8 mouse cellular contexts compared by ENCODE assay signal in genomic region chr9:32543040-32543581, GRCm38 (mm10). TPM values are rescaled to one million over a fixed set of nuclear protein-coding genes. Genes with fewer than 3 reads are reported as not detected.
DNase-seq lines count a peak whose midpoint lies in the region; ATAC-seq and TF ChIP-seq lines count a peak whose summit lies in the region.

No protein-coding gene starts in this region.

- TF ChIP-seq CTCF in midbrain, postnatal 0 days (IDR thresholded peaks at IDR 0.05): no peak

- peak overlapping the region; percentile 85 for H3K27ac ChIP-seq in kidney, embryonic 14.5 days (ENCODE audit: low read depth, low read length)
- H3K27ac ChIP-seq in forebrain, embryonic 10.5 days: peak overlapping the region; percentile 87
- peak overlapping the region; percentile 90 for H3K27ac ChIP-seq in kidney, embryonic 15.5 days
- no peak overlapping the region for H3K27ac ChIP-seq in midbrain, postnatal 0 days (ENCODE audit: low read depth, low read length)

- peak overlapping the region; percentile 73 for H3K4me3 ChIP-seq in kidney, embryonic 14.5 days (ENCODE audit: low read length)
- peak overlapping the region; percentile 72 for H3K4me3 ChIP-seq in forebrain, embryonic 10.5 days
- peak overlapping the region; percentile 74 for H3K4me3 ChIP-seq in kidney, embryonic 15.5 days (replicated peaks)
- H3K4me3 ChIP-seq in midbrain, postnatal 0 days (ENCODE audit: low read depth, low read length): peak overlapping the region; percentile 29; the same call in 1 of the 2 replicates

- peak overlapping the region; percentile 53; the same call in 1 of the 2 replicates for H3K9ac ChIP-seq in kidney, embryonic 14.5 days (ENCODE audit: low read depth, low read length)
- peak overlapping the region; percentile 53 for H3K9ac ChIP-seq in kidney, embryonic 15.5 days
- H3K9ac ChIP-seq in midbrain, postnatal 0 days (replicated peaks; ENCODE audit: low read length, poor library complexity, severe bottlenecking): no peak overlapping the region

- WGBS in kidney, embryonic 14.5 days: under 1% methylated on average over 18 of the region's 18 CpGs
- under 1% methylated on average over 18 of the region's 18 CpGs for WGBS in forebrain, embryonic 10.5 days
- under 1% methylated on average over 18 of the region's 18 CpGs for WGBS in kidney, embryonic 15.5 days
- under 1% methylated on average over 18 of the region's 18 CpGs for whole genome bisulfite sequencing in midbrain, postnatal 0 days

- H3K27me3 ChIP-seq in kidney, embryonic 14.5 days (ENCODE audit: control insufficient read depth, insufficient read depth, low read length): peaks cover 11% of the 10 kb centered on the region; the same call in 1 of the 2 replicates
- H3K27me3 ChIP-seq in forebrain, embryonic 10.5 days (ENCODE audit: poor library complexity, severe bottlenecking): peaks cover 100% of the 10 kb centered on the region
- H3K27me3 ChIP-seq in kidney, embryonic 15.5 days: peaks cover 64% of the 10 kb centered on the region
- peaks cover 66% of the 10 kb centered on the region for H3K27me3 ChIP-seq in midbrain, postnatal 0 days (ENCODE audit: insufficient read depth, low read length)

- ATAC-seq in kidney, embryonic 14.5 days (ENCODE audit: low FRiP score, low TSS enrichment): 0 out of 2 replicates have a peak, but pooled peaks have one; percentile 4
- ATAC-seq in kidney, embryonic 15.5 days (replicated peaks; ENCODE audit: low FRiP score): no peak
- no peak for ATAC-seq in midbrain, postnatal 0 days (ENCODE audit: low FRiP score)
- ATAC-seq in inflammation-experienced regulatory T-cells, adult 6 months: no peak

- no peaks in the 10 kb centered on the region for H3K36me3 ChIP-seq in kidney, embryonic 14.5 days (ENCODE audit: control insufficient read depth, insufficient read depth, low read length)
- no peaks in the 10 kb centered on the region for H3K36me3 ChIP-seq in forebrain, embryonic 10.5 days (replicated peaks)
- no peaks in the 10 kb centered on the region for H3K36me3 ChIP-seq in kidney, embryonic 15.5 days
- no peaks in the 10 kb centered on the region for H3K36me3 ChIP-seq in midbrain, postnatal 0 days (ENCODE audit: insufficient read depth, low read length)

- H3K4me1 ChIP-seq in kidney, embryonic 14.5 days (ENCODE audit: control insufficient read depth, insufficient read depth, low read length): peaks cover 36% of the 10 kb centered on the region
- H3K4me1 ChIP-seq in forebrain, embryonic 10.5 days: peaks cover 82% of the 10 kb centered on the region
- peaks cover 91% of the 10 kb centered on the region for H3K4me1 ChIP-seq in kidney, embryonic 15.5 days
- H3K4me1 ChIP-seq in midbrain, postnatal 0 days (ENCODE audit: insufficient read depth, low read length): peaks cover 10% of the 10 kb centered on the region

- no peaks in the 10 kb centered on the region for H3K9me3 ChIP-seq in kidney, embryonic 14.5 days (ENCODE audit: control insufficient read depth, low read length)
- no peaks in the 10 kb centered on the region for H3K9me3 ChIP-seq in forebrain, embryonic 10.5 days
- H3K9me3 ChIP-seq in kidney, embryonic 15.5 days (replicated peaks): no peaks in the 10 kb centered on the region
- no peaks in the 10 kb centered on the region for H3K9me3 ChIP-seq in midbrain, postnatal 0 days (ENCODE audit: low read length)

- peak overlapping the region; percentile 94 for H3K4me2 ChIP-seq in kidney, embryonic 14.5 days (replicated peaks; ENCODE audit: low read depth, low read length)
- H3K4me2 ChIP-seq in kidney, embryonic 15.5 days: peak overlapping the region; percentile 95
- peak overlapping the region; percentile 37 for H3K4me2 ChIP-seq in midbrain, postnatal 0 days (ENCODE audit: low read depth, low read length, poor library complexity, severe bottlenecking)

- DNase-seq in kidney, adult 8-10 months: no peak
- peak; percentile 76 for DNase-seq in forebrain, embryonic 10.5 days (ENCODE audit: extremely low spot score, low spot score)
- no peak for DNase-seq in midbrain, postnatal 0 days (ENCODE audit: low spot score)
- no peak for DNase-seq in urinary bladder, adult 18-20 months (ENCODE audit: low spot score in 2 of 2)
- DNase-seq in gastrocnemius, adult 8-10 months (ENCODE audit: low spot score in 2 of 2): no peak

RNA-seq across cellular contexts. Expression of gene Fli1, which starts 0.5 kb away (rescaled TPM):
- 24.0 and 27.3 TPM in 2 replicates for polyA plus RNA-seq in kidney, embryonic 14.5 days (2014; fragmentation: Nextera tagmentation; extraction: Ambion mirVana)
- polyA plus RNA-seq in forebrain, embryonic 10.5 days (2016; fragmentation: Nextera tagmentation; extraction: Ambion mirVana): 22.5 and 24.5 TPM in 2 replicates
- 28.3 and 31.0 TPM in 2 replicates for polyA plus RNA-seq in kidney, embryonic 15.5 days (2015; fragmentation: Nextera tagmentation; extraction: Ambion mirVana)
- total RNA-seq in midbrain, postnatal 0 days (2014; rRNA removed): 8.4 and 9.1 TPM in 2 replicates
- 5.5 and 5.9 TPM in 2 replicates for polyA plus RNA-seq in midbrain, postnatal 0 days (2015; fragmentation: Nextera tagmentation; extraction: Ambion mirVana)
- 100 to 1,000 TPM; 101 to 137 (median 110) TPM for polyA plus RNA-seq in inflammation-experienced regulatory T-cells, adult 6 months (2017; shearing (Covaris generic))
- total RNA-seq in gastrocnemius, adult 8-10 months (2022): 1 to 10 TPM; 4.3 to 9.0 (median 5.6) TPM

Comparison
In these comparisons a context has a peak if more than half of its experiments do, and no peak if none do; other contexts are left out.
1. H3K4me2 ChIP-seq: peak in every context shown above with its lines; median percentile 95 in kidney, embryonic 15.5 days; 94 in kidney, embryonic 14.5 days; 37 in midbrain, postnatal 0 days.